Mouse (Mus musculus): ENCODE measurements around the gene Tcf7l2.

- TF ChIP-seq POLR2A (IDR thresholded peaks at IDR 0.05; ENCODE audit: borderline replicate concordance, low read depth, low read length), result no peak
- TF ChIP-seq CTCF (IDR thresholded peaks at IDR 0.05; ENCODE audit: low read depth, low read length), result no peak
Observed at GRCm38 (mm10) chr19:55937026-55937425, 195.4 kb downstream of the Tcf7l2 start.
